Mouse (Mus musculus) kidney, adult 18-20 months (tissue): ENCODE measurements at regions not wholly inside any gene's neighbourhood (a gene's known extent, or its start where the extent isn't known, plus 50 kb on each side); places are given as distances from the start of the nearest gene placed in this dataset.

ENCODE experiments used
- DNase-seq: peaks from one replicate; pipeline ENCODE4 v3.0.0; 2021

GRCm38 (mm10) chr1:190067181-190067580 lies 103.3 kb downstream of the Prox1 start:
- no peak for DNase-seq

- no peak for DNase-seq
Measured at GRCm38 (mm10) chr1:190066426-190066825, 104.1 kb downstream of the Prox1 start.

- DNase-seq = no peak
Measured at GRCm38 (mm10) chr1:190061560-190062295, 108.8 kb downstream of the Prox1 start.

- peak; percentile 18 for DNase-seq
Measured at GRCm38 (mm10) chr1:190059025-190059424, 111.5 kb downstream of the Prox1 start.

GRCm38 (mm10) chr1:190056931-190057330 lies 113.6 kb downstream of the Prox1 start:
- no peak for DNase-seq

- no peak for DNase-seq
Measured at GRCm38 (mm10) chr1:190051903-190052302, 118.6 kb downstream of the Prox1 start.

- DNase-seq = no peak
Measured at GRCm38 (mm10) chr1:190048521-190049170, 121.9 kb downstream of the Prox1 start.

GRCm38 (mm10) chr1:190047201-190047600 lies 123.3 kb downstream of the Prox1 start:
- no peak for DNase-seq

- DNase-seq = peak; percentile 36
Measured at GRCm38 (mm10) chr1:190045797-190046196, 123.6 kb upstream of the Smyd2 start.

GRCm38 (mm10) chr1:190044036-190044435 lies 121.9 kb upstream of the Smyd2 start:
- peak; percentile 21 for DNase-seq

- peak; percentile 26 for DNase-seq
Measured at GRCm38 (mm10) chr1:190043156-190043555, 121.0 kb upstream of the Smyd2 start.

- DNase-seq = peak; percentile 80
Measured at GRCm38 (mm10) chr1:190042197-190042596, 120.0 kb upstream of the Smyd2 start.

- no peak for DNase-seq
Measured at GRCm38 (mm10) chr1:190041096-190041706, 119.0 kb upstream of the Smyd2 start.

- no peak for DNase-seq
Measured at GRCm38 (mm10) chr1:190038046-190038445, 115.9 kb upstream of the Smyd2 start.

GRCm38 (mm10) chr1:190036726-190037125 lies 114.6 kb upstream of the Smyd2 start:
- DNase-seq = no peak

- DNase-seq = no peak
Measured at GRCm38 (mm10) chr1:190035935-190036334, 113.8 kb upstream of the Smyd2 start.

- DNase-seq = no peak
Measured at GRCm38 (mm10) chr1:190034091-190034490, 111.9 kb upstream of the Smyd2 start.

GRCm38 (mm10) chr1:190027536-190027935 lies 105.4 kb upstream of the Smyd2 start:
- DNase-seq = no peak

GRCm38 (mm10) chr1:190009466-190009865 lies 87.3 kb upstream of the Smyd2 start:
- no peak for DNase-seq

- no peak for DNase-seq
Measured at GRCm38 (mm10) chr1:190007271-190007670, 85.1 kb upstream of the Smyd2 start.

- no peak for DNase-seq
Measured at GRCm38 (mm10) chr1:190001084-190001483, 78.9 kb upstream of the Smyd2 start.

GRCm38 (mm10) chr1:189993706-189994105 lies 71.5 kb upstream of the Smyd2 start:
- DNase-seq = no peak

GRCm38 (mm10) chr1:189993221-189993620 lies 71.1 kb upstream of the Smyd2 start:
- DNase-seq = peak; percentile 15

GRCm38 (mm10) chr1:189991089-189991488 lies 68.9 kb upstream of the Smyd2 start:
- no peak for DNase-seq
